Mouse (Mus musculus): Measurements from ENCODE around the gene Hfe2.

The Hfe2 gene

GRCm38 (mm10) chr3:96573611-96574511, 48.9 kb downstream of the Hfe2 start:
- DNase-seq (ENCODE audit: low spot score in 2 of 2) = no peak

- DNase-seq (ENCODE audit: low spot score in 2 of 2) = no peak
Measured at GRCm38 (mm10) chr3:96575272-96575984, 50.5 kb downstream of the Hfe2 start.

- no peak for DNase-seq (ENCODE audit: low spot score in 2 of 2)
Measured at GRCm38 (mm10) chr3:96576005-96576658, 51.2 kb downstream of the Hfe2 start.

- DNase-seq (ENCODE audit: low spot score in 2 of 2) = peak; percentile 93 to 96
Measured at GRCm38 (mm10) chr3:96576690-96577541, 51.9 kb downstream of the Hfe2 start, which contains the start of gene Gm16253. Gene Gm16253, plus strand, starts transcription at chr3:96576984.

GRCm38 (mm10) chr3:96577566-96577965, 52.6 kb downstream of the Hfe2 start:
- no peak for DNase-seq (ENCODE audit: low spot score in 2 of 2)
